Mouse (Mus musculus) c-Kit-positive CD71-positive TER-119-negative erythroid progenitor cells, embryonic 14.5 days (primary cell): ENCODE data around the gene Gm20388.

ENCODE experiments used
- DNase-seq: peaks from one replicate; pipeline ENCODE4 v3.0.0-alpha.2; 2013; ENCODE audit warnings: low read depth

The Gm20388 gene

GRCm38 (mm10) chr8:122393717-122394116 lies 2483.1 kb downstream of the Gm20388 start:
- no peak for DNase-seq

- no peak for DNase-seq
Measured at GRCm38 (mm10) chr8:122395291-122395690, 2484.7 kb downstream of the Gm20388 start.

- DNase-seq, result no peak
Measured at GRCm38 (mm10) chr8:122398186-122398585, 2487.5 kb downstream of the Gm20388 start.

- DNase-seq, result no peak
Measured at GRCm38 (mm10) chr8:122405146-122405805, 2494.6 kb downstream of the Gm20388 start.

- no peak for DNase-seq
Measured at GRCm38 (mm10) chr8:122407678-122408077, 2497.0 kb downstream of the Gm20388 start.

GRCm38 (mm10) chr8:122414311-122414710 lies 2503.7 kb downstream of the Gm20388 start:
- no peak for DNase-seq

GRCm38 (mm10) chr8:122415554-122415953 lies 2504.9 kb downstream of the Gm20388 start:
- DNase-seq, result no peak

GRCm38 (mm10) chr8:122419881-122420555 lies 2509.4 kb downstream of the Gm20388 start:
- DNase-seq, result no peak

- DNase-seq, result no peak
Measured at GRCm38 (mm10) chr8:122421376-122422070, 2510.9 kb downstream of the Gm20388 start, which contains the start of gene Il17c. Gene Il17c, plus strand, starts transcription at chr8:122422020.

GRCm38 (mm10) chr8:122423217-122423616 lies 2512.6 kb downstream of the Gm20388 start:
- no peak for DNase-seq

- DNase-seq, result no peak
Measured at GRCm38 (mm10) chr8:122423659-122424058, 2513.0 kb downstream of the Gm20388 start.

GRCm38 (mm10) chr8:122426145-122426544 lies 2515.5 kb downstream of the Gm20388 start:
- no peak for DNase-seq

GRCm38 (mm10) chr8:122427607-122428006 lies 2517.0 kb downstream of the Gm20388 start:
- DNase-seq, result no peak

- no peak for DNase-seq
Measured at GRCm38 (mm10) chr8:122428163-122428562, 2517.5 kb downstream of the Gm20388 start.

GRCm38 (mm10) chr8:122430058-122430636 lies 2519.5 kb downstream of the Gm20388 start:
- no peak for DNase-seq

GRCm38 (mm10) chr8:122430646-122431045 lies 2520.0 kb downstream of the Gm20388 start:
- no peak for DNase-seq

GRCm38 (mm10) chr8:122431694-122432442 lies 2521.2 kb downstream of the Gm20388 start:
- no peak for DNase-seq

GRCm38 (mm10) chr8:122432443-122433268 lies 2522.0 kb downstream of the Gm20388 start, which contains the start of gene Cyba:
Gene Cyba, minus strand, starts transcription at chr8:122432930.
- peak; percentile 35 for DNase-seq

GRCm38 (mm10) chr8:122433269-122433905 lies 2522.7 kb downstream of the Gm20388 start:
- no peak for DNase-seq

GRCm38 (mm10) chr8:122435375-122435774 lies 2524.7 kb downstream of the Gm20388 start:
- no peak for DNase-seq
